Mouse (Mus musculus) C2C12 (cell line): ENCODE measurements at regions not wholly inside any gene's neighbourhood (a gene's known extent, or its start where the extent isn't known, plus 50 kb on each side); places are given as distances from the start of the nearest gene placed in this dataset.
A peak's percentile ranks its signal among the peaks of the same experiment; 100 is the strongest.

ENCODE experiments used
- H3K27me3 ChIP-seq: one replicate; pipeline ENCODE4 v1.6.1; 2011; ENCODE audit not compliant: control insufficient read depth, insufficient read depth, insufficient read length
- H3K36me3 ChIP-seq: one replicate; pipeline ENCODE4 v1.6.1; 2011; ENCODE audit not compliant: control insufficient read depth, insufficient read depth
- H3K4me3 ChIP-seq: one replicate; pipeline ENCODE4 v1.5.1; 2011; ENCODE audit warnings: mild to moderate bottlenecking, control low read depth; ENCODE audit not compliant: poor library complexity, insufficient read depth, severe bottlenecking
- H3K79me2 ChIP-seq: one replicate; pipeline ENCODE4 v1.6.1; 2011; ENCODE audit not compliant: control insufficient read depth, insufficient read depth
- H3K79me3 ChIP-seq: one replicate; pipeline ENCODE4 v1.6.1; 2011; ENCODE audit warnings: low read depth, control low read depth
- H3ac ChIP-seq: one replicate; pipeline ENCODE3; 2011; ENCODE audit warnings: low read depth; ENCODE audit not compliant: control insufficient read depth, insufficient read length
- CEBPB ChIP-seq: IDR thresholded peaks from one replicate; pipeline ENCODE4 v1.6.1; 2011; ENCODE audit warnings: low read depth, mild to moderate bottlenecking, control low read depth, moderate library complexity
- CTCF ChIP-seq: IDR thresholded peaks from one replicate; pipeline ENCODE4 v1.5.1; 2011; ENCODE audit not compliant: control insufficient read depth, insufficient read depth, insufficient read length
- FOSL1 ChIP-seq: IDR thresholded peaks from one replicate; pipeline ENCODE4 v1.8.0; 2011; ENCODE audit warnings: mild to moderate bottlenecking, low read length; ENCODE audit not compliant: poor library complexity, insufficient read depth, severe bottlenecking
- MAX ChIP-seq: IDR thresholded peaks from one replicate; pipeline ENCODE4 v1.6.1; 2011; ENCODE audit warnings: mild to moderate bottlenecking, control low read depth
- MYOD1 ChIP-seq: IDR thresholded peaks from one replicate; pipeline ENCODE4 v1.6.1; 2011; ENCODE audit warnings: low read depth; ENCODE audit not compliant: control insufficient read depth, insufficient read length
- MYOG ChIP-seq: IDR thresholded peaks from one replicate; pipeline ENCODE4 v1.6.1; 2011; ENCODE audit not compliant: control insufficient read depth, insufficient read length; ENCODE audit errors: extremely low read depth
- USF1 ChIP-seq: IDR thresholded peaks from one replicate; pipeline ENCODE4 v1.6.1; 2011; ENCODE audit warnings: low read depth, mild to moderate bottlenecking, control low read depth, moderate library complexity

DNA sequence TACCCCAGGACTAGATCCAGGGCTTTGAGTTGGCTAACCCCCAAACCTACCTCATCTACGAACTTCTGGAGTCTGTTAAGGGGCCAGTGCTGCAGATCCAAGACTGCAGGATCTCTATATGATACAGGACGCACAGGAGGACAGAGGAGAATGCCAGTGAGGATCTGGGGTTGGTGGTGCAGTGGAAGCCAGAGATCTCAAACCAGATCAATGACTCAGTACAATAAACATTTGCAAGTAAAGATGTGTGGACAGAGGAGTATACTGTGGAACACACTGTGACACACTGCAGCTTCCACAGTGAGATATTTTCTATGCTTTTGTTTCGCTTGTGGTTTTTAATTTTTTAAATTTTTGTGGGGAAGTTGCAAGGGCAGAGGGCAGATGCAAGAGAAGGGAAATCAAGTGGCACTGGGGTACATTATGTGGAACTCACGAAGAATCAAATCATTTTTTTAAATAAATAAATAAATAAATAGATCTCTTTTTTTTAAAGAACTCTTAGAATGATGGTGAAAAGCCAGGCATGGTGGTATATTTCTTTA is 227.8 kb downstream of the Tm4sf1 start:
- no peaks in the 10 kb centered on the region for H3K79me2 ChIP-seq
- no peaks in the 10 kb centered on the region for H3K36me3 ChIP-seq
- no peak overlapping the region for H3K4me3 ChIP-seq
- TF ChIP-seq USF1 (no peak), MYOG (no peak), MYOD1 (no peak), MAX (no peak), CEBPB (peak; percentile 37), CTCF (no peak), FOSL1 (peak; percentile 55)
- no peaks in the 10 kb centered on the region for H3K79me3 ChIP-seq
- H3ac ChIP-seq, result no peak overlapping the region
- no peaks in the 10 kb centered on the region for H3K27me3 ChIP-seq

DNA sequence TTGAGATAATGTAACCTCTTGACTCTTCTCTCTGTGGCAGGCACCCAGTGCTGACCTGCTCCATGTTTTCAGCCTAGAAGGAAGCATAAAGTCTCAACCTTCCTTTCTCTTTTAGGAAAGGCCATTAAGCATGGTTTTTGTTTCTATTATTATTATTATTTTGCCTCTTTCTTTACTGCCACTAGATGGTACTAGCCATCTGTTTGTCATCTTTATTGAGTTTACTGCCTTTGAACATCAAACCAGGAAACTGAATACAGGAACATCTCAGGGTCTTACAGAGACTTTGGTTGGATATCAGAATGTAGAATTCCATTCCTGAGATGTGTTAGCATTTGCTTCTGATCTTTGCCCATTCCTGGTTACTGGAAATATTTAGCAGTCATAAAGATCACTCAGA is 268.8 kb downstream of the Tm4sf1 start:
- no peak overlapping the region for H3K4me3 ChIP-seq
- no peaks in the 10 kb centered on the region for H3K79me2 ChIP-seq
- no peaks in the 10 kb centered on the region for H3K79me3 ChIP-seq
- TF ChIP-seq MAX (no peak), MYOD1 (no peak), FOSL1 (no peak)
- H3K36me3 ChIP-seq, result no peaks in the 10 kb centered on the region
- no peak overlapping the region for H3ac ChIP-seq
- no peaks in the 10 kb centered on the region for H3K27me3 ChIP-seq

DNA sequence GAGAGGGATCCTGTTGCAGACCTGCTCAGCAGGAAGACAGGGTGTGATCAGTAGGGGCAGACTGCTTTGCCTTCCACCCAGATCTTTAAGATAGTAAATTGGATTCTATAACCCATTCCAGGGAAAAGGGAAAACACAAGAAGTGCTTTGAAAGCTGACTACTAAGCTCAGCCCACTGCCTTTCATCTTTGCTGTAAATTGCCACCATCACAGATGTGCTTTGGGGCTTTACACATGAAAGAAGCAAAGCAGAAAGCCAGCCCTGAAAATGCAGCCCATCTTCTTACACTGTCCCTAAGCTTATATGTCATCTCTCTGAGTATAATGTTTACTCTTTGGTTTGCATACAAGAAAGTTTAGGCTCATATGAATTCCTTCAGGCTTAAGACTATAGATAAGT is 283.6 kb downstream of the Tm4sf1 start:
- H3K36me3 ChIP-seq, result no peaks in the 10 kb centered on the region
- TF ChIP-seq FOSL1 (no peak), MAX (no peak), MYOD1 (no peak), CTCF (no peak), MYOG (no peak), USF1 (no peak), CEBPB (no peak)
- H3K4me3 ChIP-seq, result no peak overlapping the region
- no peaks in the 10 kb centered on the region for H3K27me3 ChIP-seq
- no peak overlapping the region for H3ac ChIP-seq
- no peaks in the 10 kb centered on the region for H3K79me3 ChIP-seq
- H3K79me2 ChIP-seq, result no peaks in the 10 kb centered on the region

DNA sequence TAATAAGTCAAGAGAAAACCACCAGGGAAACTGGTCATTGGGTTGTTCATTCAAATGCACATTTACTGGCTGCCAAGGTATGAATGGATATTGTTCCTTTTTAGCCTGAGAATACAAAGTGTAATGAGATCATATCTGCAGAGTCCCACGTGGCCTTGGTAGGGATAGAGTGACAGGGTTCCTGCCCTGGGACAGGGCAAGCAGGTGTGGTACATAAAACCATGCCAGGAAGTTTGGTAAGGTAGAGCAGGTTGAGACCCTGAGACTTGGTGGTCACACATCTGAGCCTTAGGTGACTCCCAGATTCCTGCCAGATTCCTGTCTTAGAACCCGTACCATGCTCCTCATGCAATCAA is 320.5 kb downstream of the Tm4sf1 start:
- H3K79me3 ChIP-seq, result no peaks in the 10 kb centered on the region
- H3K4me3 ChIP-seq, result no peak overlapping the region
- TF ChIP-seq CTCF (no peak), MYOG (no peak), MAX (no peak), USF1 (no peak), FOSL1 (no peak), CEBPB (no peak), MYOD1 (no peak)
- no peaks in the 10 kb centered on the region for H3K27me3 ChIP-seq
- no peak overlapping the region for H3ac ChIP-seq
- H3K36me3 ChIP-seq, result no peaks in the 10 kb centered on the region
- no peaks in the 10 kb centered on the region for H3K79me2 ChIP-seq

DNA sequence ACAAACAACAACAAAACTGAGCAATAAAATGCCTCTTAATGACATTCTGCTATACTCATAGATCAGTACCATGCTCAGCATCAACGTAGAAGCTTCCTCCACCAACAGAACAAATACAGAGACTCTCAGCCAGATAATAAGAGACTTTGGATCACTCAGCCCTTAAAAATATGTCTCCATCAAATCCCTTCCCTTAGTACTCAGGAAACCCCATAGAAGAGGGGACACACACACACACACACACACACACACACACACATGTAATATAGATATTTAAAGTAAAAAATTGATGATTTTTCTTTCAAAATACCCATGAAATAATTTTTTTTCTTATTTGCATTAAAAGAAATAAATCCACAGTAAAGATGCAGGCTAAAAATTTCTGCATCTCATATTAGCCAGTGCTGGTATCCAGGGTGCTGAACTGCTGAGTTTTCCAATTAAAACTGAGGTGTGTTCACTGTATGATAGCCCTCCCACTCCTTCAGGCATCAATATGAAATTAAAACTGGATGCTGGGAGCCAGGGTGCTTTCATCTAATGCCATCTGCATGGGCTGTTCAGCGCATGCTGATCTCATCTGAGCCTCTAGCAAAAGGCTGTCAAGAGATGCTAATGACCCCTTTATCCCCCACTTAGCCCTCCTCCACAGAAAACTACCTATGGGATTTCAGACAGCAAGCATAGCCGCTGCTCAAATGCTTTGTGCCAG is 321.0 kb downstream of the Tm4sf1 start:
- Histone ChIP-seq H3K79me3 (no peaks in the 10 kb centered on the region), H3K79me2 (no peaks in the 10 kb centered on the region), H3K4me3 (no peak overlapping the region), H3ac (no peak overlapping the region), H3K36me3 (no peaks in the 10 kb centered on the region), H3K27me3 (no peaks in the 10 kb centered on the region)
- no peak for TF ChIP-seq MAX
- TF ChIP-seq CTCF, result no peak
- no peak for TF ChIP-seq FOSL1
- no peak for TF ChIP-seq MYOD1
- no peak for TF ChIP-seq CEBPB
- no peak for TF ChIP-seq USF1
- no peak for TF ChIP-seq MYOG

DNA sequence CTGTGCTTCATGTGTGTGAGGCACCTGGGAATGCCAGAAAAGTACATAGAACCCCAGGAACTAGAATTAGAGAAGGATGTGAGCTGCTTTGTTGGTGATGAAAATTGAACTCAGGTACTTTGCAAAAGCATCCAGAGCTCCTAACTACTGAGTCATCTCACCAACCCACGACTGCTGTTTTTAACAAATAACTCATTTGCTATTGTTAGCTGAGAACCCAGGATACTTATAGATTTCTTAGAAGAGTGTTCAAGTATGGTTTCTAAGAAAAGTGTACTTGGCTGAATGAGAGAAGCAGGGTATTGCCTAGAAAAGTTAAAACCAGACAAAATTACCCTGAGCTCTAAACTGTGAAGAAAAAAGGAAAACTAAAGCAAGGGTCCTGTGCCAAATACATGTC is 335.8 kb downstream of the Tm4sf1 start:
- H3K79me2 ChIP-seq, result no peaks in the 10 kb centered on the region
- no peak overlapping the region for H3ac ChIP-seq
- H3K79me3 ChIP-seq, result no peaks in the 10 kb centered on the region
- no peak for TF ChIP-seq MAX
- TF ChIP-seq MYOD1, result no peak
- no peak for TF ChIP-seq USF1
- TF ChIP-seq CEBPB, result no peak
- no peak for TF ChIP-seq FOSL1
- no peak for TF ChIP-seq CTCF
- TF ChIP-seq MYOG, result no peak
- no peaks in the 10 kb centered on the region for H3K36me3 ChIP-seq
- H3K27me3 ChIP-seq, result no peaks in the 10 kb centered on the region
- H3K4me3 ChIP-seq, result no peak overlapping the region
